Mouse (Mus musculus) ES-Bruce4 (cell line): ENCODE measurements around the gene Kctd7.
A peak's percentile ranks its signal among the peaks of the same experiment; 100 is the strongest.

ENCODE experiments used
- CTCF ChIP-seq: IDR thresholded peaks from one replicate; pipeline ENCODE4 v1.8.1; 2011; ENCODE audit warnings: low read depth, low read length
- EP300 ChIP-seq: IDR thresholded peaks from 2 replicates; pipeline ENCODE4 v1.6.1; 2011; ENCODE audit warnings: low read depth, low read length; ENCODE audit not compliant: insufficient read depth
- POLR2A ChIP-seq: IDR thresholded peaks from one replicate; pipeline ENCODE4 v1.8.1; 2011; ENCODE audit warnings: low read length; ENCODE audit not compliant: insufficient read depth

GRCm38 (mm10) chr5:130171423-130171954 is 26.8 kb downstream of the Kctd7 start, which contains the start of gene Rabgef1:
- TF ChIP-seq POLR2A, result peak; percentile 93
- no peak for TF ChIP-seq CTCF
- TF ChIP-seq EP300, result no peak
